Mouse (Mus musculus) kidney, adult 2 months (tissue): ENCODE results near the gene Igdcc4.

Experiments
- CTCF ChIP-seq: fragments of 200-500 bp; conservative IDR thresholded peaks from 2 replicates; pipeline ENCODE4 v1.5.1; 2011; ENCODE audit warnings: low read depth, mild to moderate bottlenecking, control low read depth, low read length, moderate library complexity, mixed read lengths; ENCODE audit not compliant: insufficient read depth, insufficient read length
- POLR2A ChIP-seq: fragments of 200-500 bp; IDR thresholded peaks from one replicate; pipeline ENCODE4 v1.6.1; 2011; ENCODE audit warnings: low read depth, low read length, control low read depth

DNA sequence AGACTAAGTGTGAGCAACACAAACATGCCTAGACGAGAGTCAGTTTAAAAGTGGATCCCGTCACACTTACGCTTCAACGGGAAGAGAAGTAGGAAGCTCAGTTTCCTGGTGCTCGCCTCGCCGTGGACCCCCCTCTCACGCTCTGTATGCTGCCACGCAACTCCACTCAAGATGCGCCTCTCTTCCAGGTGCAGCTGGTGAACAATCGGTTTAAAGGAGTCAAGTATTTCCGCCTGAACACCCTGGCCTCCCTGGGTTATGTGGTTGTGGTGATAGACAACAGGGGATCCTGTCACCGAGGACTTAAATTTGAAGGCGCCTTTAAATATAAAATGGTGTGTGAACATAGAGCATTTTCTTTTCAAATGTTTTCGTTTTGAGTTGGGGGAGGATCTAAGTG, 27.0 kb upstream of the Igdcc4 start:
- TF ChIP-seq CTCF: no peak
- no peak for TF ChIP-seq POLR2A
